Mouse (Mus musculus) MEL (cell line): ENCODE measurements at regions not wholly inside any gene's neighbourhood (a gene's known extent, or its start where the extent isn't known, plus 50 kb on each side); places are given as distances from the start of the nearest gene placed in this dataset.

Source experiments
- DNase-seq: peaks from one replicate; pipeline ENCODE4 v3.0.0; 2011; ENCODE audit warnings: low read depth, low spot score
- H3K27ac ChIP-seq: 2 replicates; pipeline ENCODE4 v1.5.1; 2012; ENCODE audit warnings: low read depth, mild to moderate bottlenecking, control low read depth, low read length, moderate library complexity; ENCODE audit not compliant: control insufficient read depth
- H3K27me3 ChIP-seq, 2 experiments: fragments of 150-350 bp in 1 of 2; sonication (generic) in 1 of 2; 2 replicates each; pipeline ENCODE4 v1.6.1; 2012; ENCODE audit warnings: low read length in 2 of 2, mild to moderate bottlenecking in 2 of 2, improper control_type of control experiment in 1 of 2, moderate library complexity in 1 of 2; ENCODE audit not compliant: insufficient read depth in 2 of 2, control insufficient read depth in 1 of 2
- H3K36me3 ChIP-seq, 2 experiments: 2 replicates each; pipeline ENCODE4 v1.6.1; 2012 to 2014; ENCODE audit warnings: low read length in 2 of 2, improper control_type of control experiment in 1 of 2, inconsistent platforms in 1 of 2, mild to moderate bottlenecking in 1 of 2; ENCODE audit not compliant: insufficient read depth in 2 of 2, control insufficient read depth in 1 of 2
- H3K4me1 ChIP-seq, 2 experiments: fragments of 150-350 bp in 1 of 2; sonication (generic) in 1 of 2; 2 replicates each; pipeline ENCODE4 v1.6.1; 2012; ENCODE audit warnings: low read length in 2 of 2, improper control_type of control experiment in 1 of 2, mild to moderate bottlenecking in 1 of 2; ENCODE audit not compliant: insufficient read depth in 2 of 2, control insufficient read depth in 1 of 2
- H3K4me3 ChIP-seq, 2 experiments: fragments of 150-350 bp in 1 of 2; sonication (generic) in 1 of 2; 2 replicates each; pipeline ENCODE4 v1.5.1; 2012; ENCODE audit warnings: low read depth in 2 of 2, low read length in 2 of 2, mild to moderate bottlenecking in 2 of 2, moderate library complexity in 2 of 2, control low read depth in 1 of 2, improper control_type of control experiment in 1 of 2; ENCODE audit not compliant: control insufficient read depth in 1 of 2, insufficient read depth in 1 of 2
- H3K79me2 ChIP-seq: 2 replicates; pipeline ENCODE4 v1.6.1; 2012; ENCODE audit warnings: mild to moderate bottlenecking, low read length, moderate library complexity; ENCODE audit not compliant: control insufficient read depth, poor library complexity, insufficient read depth
- H3K9ac ChIP-seq: 2 replicates; pipeline ENCODE4 v1.6.1; 2012; ENCODE audit warnings: low read depth, mild to moderate bottlenecking, control low read depth, low read length, moderate library complexity; ENCODE audit not compliant: control insufficient read depth, poor library complexity, severe bottlenecking
- H3K9me3 ChIP-seq: fragments of 150-350 bp; sonication (generic); replicated peaks from 2 replicates; pipeline ENCODE4 v1.6.1; 2012; ENCODE audit warnings: mild to moderate bottlenecking, low read length, improper control_type of control experiment, moderate library complexity; ENCODE audit not compliant: insufficient read depth
- BHLHE40 ChIP-seq: IDR thresholded peaks from 2 replicates; pipeline ENCODE4 v1.6.1; 2012; ENCODE audit warnings: low read depth, mild to moderate bottlenecking, inconsistent platforms, low read length, improper control_type of control experiment, borderline replicate concordance
- CTCF ChIP-seq, 3 experiments: IDR thresholded peaks in 2 of 3; conservative IDR thresholded peaks in 1 of 3; 2 replicates each; pipeline ENCODE4 v1.5.1; 2011 to 2012; ENCODE audit warnings: low read length in 3 of 3, low read depth in 2 of 3, mild to moderate bottlenecking in 2 of 3, improper control_type of control experiment in 1 of 3, inconsistent platforms in 1 of 3, mixed read lengths in 1 of 3, moderate library complexity in 1 of 3; ENCODE audit not compliant: control insufficient read depth in 1 of 3, insufficient read depth in 1 of 3, poor library complexity in 1 of 3, severe bottlenecking in 1 of 3
- E2F4 ChIP-seq: IDR thresholded peaks from 2 replicates; pipeline ENCODE4 v1.6.1; 2011; ENCODE audit warnings: low read depth, low read length, improper control_type of control experiment, borderline replicate concordance
- EP300 ChIP-seq, 2 experiments: IDR thresholded peaks; 2 replicates each; pipeline ENCODE4 v1.6.1; 2011; ENCODE audit warnings: improper control_type of control experiment in 2 of 2, low read length in 2 of 2, low read depth in 1 of 2, mild to moderate bottlenecking in 1 of 2
- ETS1 ChIP-seq: IDR thresholded peaks from 2 replicates; pipeline ENCODE4 v1.6.1; 2012; ENCODE audit warnings: low read depth, mild to moderate bottlenecking, inconsistent platforms, low read length, improper control_type of control experiment, moderate library complexity
- GATA1 ChIP-seq: IDR thresholded peaks from 2 replicates; pipeline ENCODE4 v1.6.1; 2011; ENCODE audit warnings: low read depth, low read length, improper control_type of control experiment
- MAFK ChIP-seq: IDR thresholded peaks from 2 replicates; pipeline ENCODE4 v1.6.1; 2011; ENCODE audit warnings: low read depth, mild to moderate bottlenecking, low read length, improper control_type of control experiment, borderline replicate concordance
- MEF2A ChIP-seq: IDR thresholded peaks from 2 replicates; pipeline ENCODE4 v1.6.1; 2014; ENCODE audit warnings: low read depth, mild to moderate bottlenecking, inconsistent platforms, low read length, improper control_type of control experiment; ENCODE audit not compliant: poor library complexity, insufficient replicate concordance, severe bottlenecking; ENCODE audit errors: extremely low read depth
- MXI1 ChIP-seq: IDR thresholded peaks from 2 replicates; pipeline ENCODE4 v1.6.1; 2011; ENCODE audit warnings: mild to moderate bottlenecking, low read depth, low read length, improper control_type of control experiment
- MYC ChIP-seq: IDR thresholded peaks from 2 replicates; pipeline ENCODE4 v1.6.1; 2011; ENCODE audit warnings: low read depth, mild to moderate bottlenecking, low read length, improper control_type of control experiment, moderate library complexity
- NELFE ChIP-seq: IDR thresholded peaks from 2 replicates; pipeline ENCODE4 v1.6.1; 2011; ENCODE audit warnings: low read depth, low read length, improper control_type of control experiment
- POLR2A ChIP-seq, 2 experiments: IDR thresholded peaks; 2 replicates each; pipeline ENCODE4 v1.6.1; 2011 to 2012; ENCODE audit warnings: low read length in 2 of 2, mild to moderate bottlenecking in 2 of 2, control low read depth in 1 of 2, improper control_type of control experiment in 1 of 2, low read depth in 1 of 2, moderate library complexity in 1 of 2; ENCODE audit not compliant: control insufficient read depth in 1 of 2, insufficient read depth in 1 of 2, poor library complexity in 1 of 2
- POLR2AphosphoS5 ChIP-seq: IDR thresholded peaks from 2 replicates; pipeline ENCODE4 v1.6.1; 2012; ENCODE audit warnings: low read depth, borderline replicate concordance, mild to moderate bottlenecking, inconsistent platforms, low read length, moderate library complexity, mixed read lengths
- RAD21 ChIP-seq: IDR thresholded peaks from 2 replicates; pipeline ENCODE4 v1.6.1; 2011; ENCODE audit warnings: mild to moderate bottlenecking, low read depth, low read length, improper control_type of control experiment
- RCOR1 ChIP-seq: IDR thresholded peaks from 2 replicates; pipeline ENCODE4 v1.6.1; 2012; ENCODE audit warnings: low read depth, mild to moderate bottlenecking, inconsistent platforms, low read length, improper control_type of control experiment
- SMC3 ChIP-seq: IDR thresholded peaks from 2 replicates; pipeline ENCODE4 v1.6.1; 2011; ENCODE audit warnings: low read depth, low read length, improper control_type of control experiment
- TBP ChIP-seq: IDR thresholded peaks from 2 replicates; pipeline ENCODE4 v1.8.0; 2011; ENCODE audit warnings: low read depth, low read length, improper control_type of control experiment
- USF1 ChIP-seq: IDR thresholded peaks from 2 replicates; pipeline ENCODE4 v1.6.1; 2014; ENCODE audit warnings: low read depth, mild to moderate bottlenecking, inconsistent platforms, low read length, improper control_type of control experiment, moderate library complexity
- ZKSCAN1 ChIP-seq: IDR thresholded peaks from 2 replicates; pipeline ENCODE4 v1.6.1; 2012; ENCODE audit warnings: low read depth, mild to moderate bottlenecking, inconsistent platforms, low read length, improper control_type of control experiment, moderate library complexity
- ZMIZ1 ChIP-seq: IDR thresholded peaks from 2 replicates; pipeline ENCODE4 v1.6.1; 2012; ENCODE audit warnings: low read depth, mild to moderate bottlenecking, inconsistent platforms, low read length, improper control_type of control experiment, moderate library complexity

- Histone ChIP-seq H3K4me3 (no peak overlapping the region), H3K4me1 (no peaks in the 10 kb centered on the region), H3K9me3 (no peaks in the 10 kb centered on the region), H3K27ac (no peak overlapping the region), H3K9ac (no peak overlapping the region), H3K79me2 (no peaks in the 10 kb centered on the region), H3K27me3 (no peaks in the 10 kb centered on the region), H3K36me3 (no peaks in the 10 kb centered on the region)
- TF ChIP-seq ZKSCAN1, result no peak
- TF ChIP-seq SMC3, result no peak
- TF ChIP-seq RAD21, result no peak
- TF ChIP-seq BHLHE40, result no peak
- no peak for TF ChIP-seq MXI1
- TF ChIP-seq MEF2A, result no peak
- TF ChIP-seq CTCF (IDR thresholded peaks at IDR 0.05 in 2 of 3, conservative IDR thresholded peaks at IDR 0.05 in 1 of 3; ENCODE audit: control insufficient read depth in 1 of 3, insufficient read depth in 1 of 3, low read depth in 2 of 3, low read length in 3 of 3, poor library complexity in 1 of 3, severe bottlenecking in 1 of 3), result no peak
- TF ChIP-seq MYC, result no peak
- no peak for TF ChIP-seq E2F4
- no peak for TF ChIP-seq USF1
- TF ChIP-seq MAFK, result no peak
- TF ChIP-seq ETS1, result no peak
- TF ChIP-seq ZMIZ1, result no peak
- no peak for TF ChIP-seq EP300 (IDR thresholded peaks at IDR 0.05; ENCODE audit: low read depth in 1 of 2, low read length in 2 of 2)
- TF ChIP-seq GATA1, result no peak
- TF ChIP-seq POLR2AphosphoS5, result no peak
- TF ChIP-seq RCOR1, result no peak
- DNase-seq, result no peak
These were observed 62.2 kb upstream of the Ptgfr start for GRCm38 (mm10) chr3:151899676-151900075.

- Histone ChIP-seq H3K4me1 (no peaks in the 10 kb centered on the region), H3K9ac (no peak overlapping the region), H3K4me3 (no peak overlapping the region), H3K27me3 (no peaks in the 10 kb centered on the region), H3K36me3 (no peaks in the 10 kb centered on the region), H3K9me3 (no peaks in the 10 kb centered on the region), H3K27ac (no peak overlapping the region), H3K79me2 (no peaks in the 10 kb centered on the region)
- no peak for DNase-seq
- TF ChIP-seq E2F4 (no peak), TBP (no peak), GATA1 (no peak), POLR2A (IDR thresholded peaks at IDR 0.05; ENCODE audit: control insufficient read depth in 1 of 2, insufficient read depth in 1 of 2, low read depth in 1 of 2, low read length in 2 of 2, poor library complexity in 1 of 2) (no peak), NELFE (no peak)
These were observed 61.7 kb upstream of the Ptgfr start for GRCm38 (mm10) chr3:151899094-151899493.
